Mouse (Mus musculus) cortical plate, adult 2 months (tissue): ENCODE data around the gene Cfap54.

Source experiments
- CTCF ChIP-seq: fragments of 200-500 bp; IDR thresholded peaks from 2 replicates; pipeline ENCODE4 v1.5.1; 2011; ENCODE audit warnings: mild to moderate bottlenecking, control low read depth, low read length; ENCODE audit not compliant: insufficient read depth; ENCODE audit errors: extremely low read depth
- POLR2A ChIP-seq: fragments of 200-500 bp; IDR thresholded peaks from 2 replicates; pipeline ENCODE4 v1.6.1; 2011; ENCODE audit warnings: mild to moderate bottlenecking, low read length, control low read depth; ENCODE audit not compliant: insufficient read depth; ENCODE audit errors: extremely low read depth

DNA sequence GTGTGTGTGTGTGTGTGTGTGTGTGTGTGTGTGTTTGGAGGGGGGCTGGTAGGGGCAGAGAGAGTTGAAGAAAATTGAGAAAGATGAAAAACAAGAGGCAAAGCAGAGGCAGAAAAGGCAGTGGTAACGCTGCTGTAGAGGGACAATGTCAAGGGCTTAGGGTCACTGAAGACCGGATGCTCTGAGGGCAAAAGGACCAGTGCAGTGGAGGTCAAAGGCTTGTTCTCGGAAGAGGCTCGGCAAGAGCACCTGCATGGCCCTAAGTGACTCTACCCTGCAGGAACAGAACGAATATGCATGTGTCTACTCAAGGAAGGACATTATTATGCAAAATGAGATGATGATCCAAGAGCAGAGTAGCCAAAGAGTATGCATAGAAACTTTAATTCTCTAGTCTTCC is 264.5 kb downstream of the Cfap54 start:
- TF ChIP-seq CTCF = no peak
- TF ChIP-seq POLR2A = no peak
